Mouse (Mus musculus): ENCODE measurements at regions not wholly inside any gene's neighbourhood (a gene's known extent, or its start where the extent isn't known, plus 50 kb on each side); places are given as distances from the start of the nearest gene placed in this dataset.

DNA sequence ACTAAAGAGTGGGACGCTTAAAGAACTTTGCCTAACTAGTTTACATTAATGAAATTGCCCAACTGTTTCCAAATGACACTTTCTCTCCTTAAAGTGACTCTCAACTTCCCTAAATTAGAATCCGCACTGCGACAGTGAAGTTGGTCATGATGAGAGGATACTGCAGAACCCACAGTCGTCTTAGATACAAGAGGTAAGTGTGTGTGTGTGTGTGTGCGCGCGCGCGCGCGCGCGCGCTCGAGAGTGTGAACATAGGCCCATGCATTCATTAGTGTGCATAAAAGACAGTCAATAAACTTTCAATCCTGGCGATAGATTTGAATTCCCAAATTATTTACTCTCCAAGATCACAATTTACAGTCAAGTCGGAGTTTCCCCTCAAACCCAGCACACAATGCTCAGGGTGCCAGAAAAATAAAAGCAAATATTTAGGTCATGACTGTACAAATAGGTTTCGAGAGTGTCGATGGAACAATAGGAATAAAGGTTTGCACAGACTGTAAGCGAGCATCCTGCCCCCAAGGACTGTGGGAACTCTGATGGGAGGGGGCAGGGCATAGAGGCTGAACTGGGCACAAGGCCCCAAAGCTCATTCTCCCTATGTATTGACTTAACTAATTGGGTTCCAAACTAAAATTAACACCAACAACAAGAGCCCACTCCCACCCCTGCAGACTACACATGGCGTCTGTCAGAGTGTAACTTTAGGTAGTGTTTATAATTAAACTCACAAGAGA is 282.2 kb upstream of the Irx2 start:
- no peak for TF ChIP-seq CTCF (IDR thresholded peaks at IDR 0.05; ENCODE audit: low read depth)
- TF ChIP-seq EP300 (IDR thresholded peaks at IDR 0.05; ENCODE audit: low read depth): no peak

All from liver, postnatal 0 days (tissue).